Mouse (Mus musculus): ENCODE results near the gene Grb10.
A peak's percentile ranks its signal among the peaks of the same experiment; 100 is the strongest.

Gene Grb10

GRCm38 (mm10) chr11:12038470-12038985 lies at the start of gene Grb10:
Gene Grb10 (minus strand): TSS chr11:12038683.
- no peak for DNase-seq

- no peak for DNase-seq
Measured at GRCm38 (mm10) chr11:12081638-12082037, 43.2 kb upstream of the Grb10 start.

GRCm38 (mm10) chr11:12079231-12079630 lies 40.7 kb upstream of the Grb10 start:
- no peak for DNase-seq

GRCm38 (mm10) chr11:12075449-12075848 lies 37.0 kb upstream of the Grb10 start:
- no peak for DNase-seq

- DNase-seq: peak; percentile 15
Measured at GRCm38 (mm10) chr11:12073394-12074226, 35.1 kb upstream of the Grb10 start.

- DNase-seq: no peak
Measured at GRCm38 (mm10) chr11:12072322-12072721, 33.8 kb upstream of the Grb10 start.

GRCm38 (mm10) chr11:12059005-12059404 lies 20.5 kb upstream of the Grb10 start:
- no peak for DNase-seq

- no peak for DNase-seq
Measured at GRCm38 (mm10) chr11:12048547-12049327, 10.3 kb upstream of the Grb10 start.

- DNase-seq: no peak
Measured at GRCm38 (mm10) chr11:12048135-12048534, 9.7 kb upstream of the Grb10 start.

- DNase-seq: no peak
Measured at GRCm38 (mm10) chr11:12044245-12044644, 5.8 kb upstream of the Grb10 start.

GRCm38 (mm10) chr11:12041787-12042186 lies 3.3 kb upstream of the Grb10 start:
- DNase-seq: no peak

- DNase-seq: no peak
Measured at GRCm38 (mm10) chr11:12041379-12041778, 2.9 kb upstream of the Grb10 start.

GRCm38 (mm10) chr11:12040391-12040790 lies 1.9 kb upstream of the Grb10 start:
- DNase-seq: no peak

- no peak for DNase-seq
Measured at GRCm38 (mm10) chr11:12039748-12040147, 1.3 kb upstream of the Grb10 start.

- no peak for DNase-seq
Measured at GRCm38 (mm10) chr11:12039098-12039497, 615 bp upstream of the Grb10 start.

GRCm38 (mm10) chr11:12037689-12038469 lies 604 bp downstream of the Grb10 start:
- DNase-seq: no peak

GRCm38 (mm10) chr11:12037075-12037686 lies 1.3 kb downstream of the Grb10 start:
- DNase-seq: no peak

- no peak for DNase-seq
Measured at GRCm38 (mm10) chr11:12035916-12036910, 2.3 kb downstream of the Grb10 start.

- no peak for DNase-seq
Measured at GRCm38 (mm10) chr11:12035324-12035723, 3.2 kb downstream of the Grb10 start.

- no peak for DNase-seq
Measured at GRCm38 (mm10) chr11:12034781-12035180, 3.7 kb downstream of the Grb10 start.

- DNase-seq: no peak
Measured at GRCm38 (mm10) chr11:12034371-12034770, 4.1 kb downstream of the Grb10 start.
